Mouse (Mus musculus) myocyte (in vitro differentiated cells): Measurements from ENCODE around the gene Zswim5. TPM values are rescaled to one million over a fixed set of nuclear protein-coding genes. Genes with fewer than 3 reads are reported as not detected.

ENCODE experiments used
- H3K27me3 ChIP-seq: one replicate; pipeline ENCODE4 v1.6.1; 2011; ENCODE audit not compliant: control insufficient read depth, insufficient read depth, insufficient read length
- H3K36me3 ChIP-seq: one replicate; pipeline ENCODE4 v1.6.1; 2011; ENCODE audit not compliant: control insufficient read depth, insufficient read depth
- H3K4me2 ChIP-seq: one replicate; pipeline ENCODE4 v1.6.1; 2011; ENCODE audit warnings: low read depth, control low read depth
- H3K4me3 ChIP-seq: one replicate; pipeline ENCODE4 v1.5.1; 2011; ENCODE audit warnings: mild to moderate bottlenecking, control low read depth, moderate library complexity
- H3K79me2 ChIP-seq: one replicate; pipeline ENCODE4 v1.6.1; 2011; ENCODE audit not compliant: control insufficient read depth, insufficient read depth
- H3ac ChIP-seq: one replicate; pipeline ENCODE4 v1.6.1; 2011; ENCODE audit not compliant: control insufficient read depth, insufficient read length
- CEBPB ChIP-seq: IDR thresholded peaks from 2 replicates; pipeline ENCODE4 v1.6.1; 2011; ENCODE audit warnings: mild to moderate bottlenecking, moderate library complexity; ENCODE audit not compliant: poor library complexity, insufficient read depth, severe bottlenecking
- E2F4 ChIP-seq: IDR thresholded peaks from one replicate; pipeline ENCODE4 v1.6.1; 2011; ENCODE audit warnings: mild to moderate bottlenecking, control low read depth, moderate library complexity; ENCODE audit not compliant: insufficient read depth
- MAX ChIP-seq: IDR thresholded peaks from one replicate; pipeline ENCODE4 v1.6.1; 2011; ENCODE audit warnings: low read depth, mild to moderate bottlenecking, control low read depth
- MYOD1 ChIP-seq, 3 experiments: IDR thresholded peaks; one replicate each; pipeline ENCODE4 v1.6.1; 2011; ENCODE audit warnings: control low read depth in 2 of 3, low read depth in 2 of 3, mild to moderate bottlenecking in 2 of 3, moderate library complexity in 1 of 3; ENCODE audit not compliant: insufficient read length in 2 of 3, control insufficient read depth in 1 of 3
- MYOG ChIP-seq, 3 experiments: IDR thresholded peaks; one replicate each; pipeline ENCODE4 v1.6.1; 2011; ENCODE audit warnings: control low read depth in 2 of 3, low read depth in 2 of 3, mild to moderate bottlenecking in 2 of 3; ENCODE audit not compliant: insufficient read length in 2 of 3, control insufficient read depth in 1 of 3, insufficient read depth in 1 of 3
- POLR2A ChIP-seq: IDR thresholded peaks from one replicate; pipeline ENCODE4 v1.6.1; 2011; ENCODE audit warnings: low read depth, mild to moderate bottlenecking, control low read depth, moderate library complexity; ENCODE audit not compliant: insufficient read length
- POLR2AphosphoS2 ChIP-seq: IDR thresholded peaks from one replicate; pipeline ENCODE4 v1.6.1; 2011; ENCODE audit warnings: low read depth, control low read depth; ENCODE audit not compliant: insufficient read length
- REST ChIP-seq: IDR thresholded peaks from one replicate; pipeline ENCODE4 v1.6.1; 2011; ENCODE audit warnings: mild to moderate bottlenecking, control low read depth, moderate library complexity; ENCODE audit not compliant: insufficient read depth, insufficient read length
- SRF ChIP-seq: IDR thresholded peaks from one replicate; pipeline ENCODE4 v1.6.1; 2011; ENCODE audit warnings: low read depth; ENCODE audit not compliant: control insufficient read depth, insufficient read length
- TCF12 ChIP-seq: IDR thresholded peaks from one replicate; pipeline ENCODE4 v1.6.1; 2011; ENCODE audit warnings: mild to moderate bottlenecking, control low read depth; ENCODE audit not compliant: poor library complexity, insufficient read depth, severe bottlenecking
- TCF3 ChIP-seq: IDR thresholded peaks from one replicate; pipeline ENCODE4 v1.6.1; 2011; ENCODE audit warnings: low read depth, control low read depth; ENCODE audit not compliant: insufficient read length
- USF1 ChIP-seq: IDR thresholded peaks from one replicate; pipeline ENCODE4 v1.6.1; 2011; ENCODE audit warnings: low read depth, mild to moderate bottlenecking, control low read depth, moderate library complexity
- polyA plus RNA-seq: library from polyadenylated mRNA; unstranded; fragments of >200 nt; fragmentation: generic; extraction: Trizol; gene quantifications from one replicate; pipeline ENCODE4 v1.2.1, GENCODE M21; 2012; ENCODE audit warnings: missing spikeins

Zswim5 gene
- polyA plus RNA-seq, 1 experiment: not detected

DNA sequence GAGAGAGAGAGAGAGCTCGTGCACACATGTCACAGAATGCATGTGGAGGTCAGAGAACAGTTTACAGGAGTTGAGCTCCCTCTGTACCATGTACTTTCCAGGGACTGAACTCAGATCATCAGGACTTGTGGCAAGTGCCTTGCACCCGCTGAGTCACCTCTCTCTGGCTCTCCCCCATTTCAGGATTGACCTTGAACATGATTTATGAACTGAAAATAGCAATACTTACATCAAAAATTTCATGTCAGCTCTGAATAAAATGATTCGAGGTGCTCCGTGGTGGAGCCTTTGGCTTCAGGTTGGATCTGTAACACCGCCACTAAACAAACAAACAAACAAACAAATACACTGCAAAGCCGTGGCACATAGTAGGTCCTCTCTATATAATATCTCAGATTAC, 36.3 kb upstream of the Zswim5 start:
- no peak overlapping the region for H3ac ChIP-seq
- no peak overlapping the region for H3K4me2 ChIP-seq
- H3K36me3 ChIP-seq: no peaks in the 10 kb centered on the region
- no peak for TF ChIP-seq TCF3
- TF ChIP-seq MAX: no peak
- TF ChIP-seq E2F4: no peak
- no peak for TF ChIP-seq POLR2AphosphoS2
- no peak for TF ChIP-seq USF1
- no peak for TF ChIP-seq MYOG (IDR thresholded peaks at IDR 0.05; ENCODE audit: control insufficient read depth in 1 of 3, insufficient read depth in 1 of 3, insufficient read length in 2 of 3, low read depth in 2 of 3)
- TF ChIP-seq POLR2A: no peak
- TF ChIP-seq REST: no peak
- no peak for TF ChIP-seq SRF
- no peak for TF ChIP-seq MYOD1 (IDR thresholded peaks at IDR 0.05; ENCODE audit: control insufficient read depth in 1 of 3, insufficient read length in 2 of 3, low read depth in 2 of 3)
- no peak for TF ChIP-seq TCF12
- no peak for TF ChIP-seq CEBPB
- no peak overlapping the region for H3K4me3 ChIP-seq
- H3K27me3 ChIP-seq: peaks cover 25% of the 10 kb centered on the region
- no peaks in the 10 kb centered on the region for H3K79me2 ChIP-seq

GRCm38 (mm10) chr4:116844324-116844723, 32.9 kb upstream of the Zswim5 start:
- TF ChIP-seq MYOD1 (IDR thresholded peaks at IDR 0.05; ENCODE audit: control insufficient read depth in 1 of 3, insufficient read length in 2 of 3, low read depth in 2 of 3) (no peak), TCF12 (no peak), E2F4 (no peak), REST (no peak), CEBPB (no peak)
- no peaks in the 10 kb centered on the region for H3K36me3 ChIP-seq
- H3K4me2 ChIP-seq: no peak overlapping the region
- H3K27me3 ChIP-seq: peaks cover 34% of the 10 kb centered on the region
- no peaks in the 10 kb centered on the region for H3K79me2 ChIP-seq
- H3K4me3 ChIP-seq: no peak overlapping the region
- no peak overlapping the region for H3ac ChIP-seq

GRCm38 (mm10) chr4:116849901-116850300, 27.3 kb upstream of the Zswim5 start:
- no peak for TF ChIP-seq REST
- TF ChIP-seq CEBPB: no peak
- no peak for TF ChIP-seq TCF3
- TF ChIP-seq USF1: no peak
- TF ChIP-seq SRF: no peak
- no peak for TF ChIP-seq POLR2AphosphoS2
- no peak for TF ChIP-seq MAX
- no peak for TF ChIP-seq POLR2A
- TF ChIP-seq MYOG (IDR thresholded peaks at IDR 0.05; ENCODE audit: control insufficient read depth in 1 of 3, insufficient read depth in 1 of 3, insufficient read length in 2 of 3, low read depth in 2 of 3): no peak
- TF ChIP-seq E2F4: no peak
- no peak for TF ChIP-seq MYOD1 (IDR thresholded peaks at IDR 0.05; ENCODE audit: control insufficient read depth in 1 of 3, insufficient read length in 2 of 3, low read depth in 2 of 3)
- no peak for TF ChIP-seq TCF12
- H3ac ChIP-seq: no peak overlapping the region
- no peak overlapping the region for H3K4me2 ChIP-seq
- H3K27me3 ChIP-seq: peaks cover 43% of the 10 kb centered on the region
- H3K4me3 ChIP-seq: no peak overlapping the region
- H3K36me3 ChIP-seq: no peaks in the 10 kb centered on the region
- no peaks in the 10 kb centered on the region for H3K79me2 ChIP-seq

GRCm38 (mm10) chr4:116854286-116854685, 22.9 kb upstream of the Zswim5 start:
- no peaks in the 10 kb centered on the region for H3K79me2 ChIP-seq
- TF ChIP-seq MYOD1 (IDR thresholded peaks at IDR 0.05; ENCODE audit: control insufficient read depth in 1 of 3, insufficient read length in 2 of 3, low read depth in 2 of 3) (no peak), POLR2A (no peak), POLR2AphosphoS2 (no peak), CEBPB (no peak), TCF3 (no peak), MYOG (IDR thresholded peaks at IDR 0.05; ENCODE audit: control insufficient read depth in 1 of 3, insufficient read depth in 1 of 3, insufficient read length in 2 of 3, low read depth in 2 of 3) (no peak), E2F4 (no peak), MAX (no peak), REST (no peak), TCF12 (no peak), USF1 (no peak)
- H3K27me3 ChIP-seq: peaks cover 44% of the 10 kb centered on the region
- H3ac ChIP-seq: no peak overlapping the region
- no peak overlapping the region for H3K4me3 ChIP-seq
- no peak overlapping the region for H3K4me2 ChIP-seq
- H3K36me3 ChIP-seq: no peaks in the 10 kb centered on the region

GRCm38 (mm10) chr4:116857203-116857602, 20.0 kb upstream of the Zswim5 start:
- Histone ChIP-seq H3K27me3 (peaks cover 42% of the 10 kb centered on the region), H3K36me3 (no peaks in the 10 kb centered on the region), H3K79me2 (no peaks in the 10 kb centered on the region), H3ac (no peak overlapping the region), H3K4me3 (no peak overlapping the region), H3K4me2 (no peak overlapping the region)
- TF ChIP-seq POLR2A (no peak), E2F4 (no peak), USF1 (no peak)
